Mouse (Mus musculus) retina, postnatal 1 day (tissue): ENCODE data around the gene Chit1.

Experiments used
- DNase-seq: peaks from one replicate; pipeline ENCODE4 v3.0.0-alpha.2; 2012

Gene Chit1

GRCm38 (mm10) chr1:134110979-134111378 lies at the start of gene Chit1:
Gene Chit1, plus strand, starts transcription at chr1:134111242.
- no peak for DNase-seq

GRCm38 (mm10) chr1:134061915-134062314 lies 49.1 kb upstream of the Chit1 start:
- no peak for DNase-seq

GRCm38 (mm10) chr1:134062411-134063085 lies 48.5 kb upstream of the Chit1 start:
- peak; percentile 95 for DNase-seq

GRCm38 (mm10) chr1:134063086-134063772 lies 47.8 kb upstream of the Chit1 start:
- DNase-seq, result peak; percentile 98

- no peak for DNase-seq
These were observed 47.3 kb upstream of the Chit1 start for GRCm38 (mm10) chr1:134063773-134064125.

GRCm38 (mm10) chr1:134064296-134064831 lies 46.7 kb upstream of the Chit1 start:
- DNase-seq, result no peak

- DNase-seq, result no peak
These were observed 45.7 kb upstream of the Chit1 start for GRCm38 (mm10) chr1:134065241-134065809.

GRCm38 (mm10) chr1:134066554-134066953 lies 44.5 kb upstream of the Chit1 start:
- no peak for DNase-seq

- DNase-seq, result peak; percentile 86
These were observed 43.9 kb upstream of the Chit1 start for GRCm38 (mm10) chr1:134067143-134067619.

GRCm38 (mm10) chr1:134070099-134070669 lies 40.9 kb upstream of the Chit1 start:
- no peak for DNase-seq

- DNase-seq, result peak; percentile 86
These were observed 39.5 kb upstream of the Chit1 start for GRCm38 (mm10) chr1:134071411-134072018.

- no peak for DNase-seq
These were observed 37.9 kb upstream of the Chit1 start for GRCm38 (mm10) chr1:134073061-134073564.

- no peak for DNase-seq
These were observed 37.4 kb upstream of the Chit1 start for GRCm38 (mm10) chr1:134073658-134074057.

GRCm38 (mm10) chr1:134074184-134074583 lies 36.9 kb upstream of the Chit1 start:
- no peak for DNase-seq

- no peak for DNase-seq
These were observed 36.4 kb upstream of the Chit1 start for GRCm38 (mm10) chr1:134074606-134075005.

GRCm38 (mm10) chr1:134075532-134075931 lies 35.5 kb upstream of the Chit1 start:
- DNase-seq, result no peak

- no peak for DNase-seq
These were observed 34.3 kb upstream of the Chit1 start for GRCm38 (mm10) chr1:134076789-134077188.

GRCm38 (mm10) chr1:134077389-134078060 lies 33.5 kb upstream of the Chit1 start:
- peak; percentile 76 for DNase-seq

GRCm38 (mm10) chr1:134078061-134078795 lies 32.8 kb upstream of the Chit1 start:
- DNase-seq, result no peak

GRCm38 (mm10) chr1:134078802-134079476 lies 32.1 kb upstream of the Chit1 start, which contains the start of gene Btg2:
Gene Btg2, minus strand, starts transcription at chr1:134079120.
- peak; percentile 98 for DNase-seq
